Mouse (Mus musculus) kidney, embryonic 14.5 days (tissue): ENCODE data around the gene Col5a1. TPM values are rescaled to one million over a fixed set of nuclear protein-coding genes. Genes with fewer than 3 reads are reported as not detected.

Experiments used
- ATAC-seq: fragments of 200-750 bp; cut with Nextera tagmentation; 2 replicates; pipeline ENCODE4 v1.8.0; 2017; ENCODE audit warnings: moderate number of reproducible peaks, mild to moderate bottlenecking, moderate TSS enrichment, moderate library complexity; ENCODE audit not compliant: low FRiP score, low TSS enrichment
- H3K27ac ChIP-seq: fragments of 300-500 bp; sonication (generic); 2 replicates; pipeline ENCODE4 v1.5.1; 2014; ENCODE audit warnings: low read depth, mild to moderate bottlenecking, low read length, moderate library complexity, mixed read lengths
- H3K27me3 ChIP-seq: fragments of 300-500 bp; sonication (generic); 2 replicates; pipeline ENCODE4 v1.6.1; 2014; ENCODE audit warnings: mild to moderate bottlenecking, low read length; ENCODE audit not compliant: control insufficient read depth, insufficient read depth
- H3K36me3 ChIP-seq: fragments of 300-500 bp; sonication (generic); 2 replicates; pipeline ENCODE4 v1.6.1; 2014; ENCODE audit warnings: low read length, mixed read lengths; ENCODE audit not compliant: control insufficient read depth, insufficient read depth
- H3K4me1 ChIP-seq: fragments of 300-500 bp; sonication (generic); 2 replicates; pipeline ENCODE4 v1.6.1; 2014; ENCODE audit warnings: low read length, mixed read lengths; ENCODE audit not compliant: control insufficient read depth, insufficient read depth
- H3K4me2 ChIP-seq: fragments of 300-500 bp; sonication (generic); replicated peaks from 2 replicates; pipeline ENCODE4 v1.6.1; 2014; ENCODE audit warnings: low read depth, mild to moderate bottlenecking, low read length
- H3K4me3 ChIP-seq: fragments of 300-500 bp; sonication (generic); 2 replicates; pipeline ENCODE4 v1.5.1; 2014; ENCODE audit warnings: mild to moderate bottlenecking, low read length
- H3K9ac ChIP-seq: fragments of 300-500 bp; sonication (generic); 2 replicates; pipeline ENCODE4 v1.6.1; 2014; ENCODE audit warnings: low read depth, mild to moderate bottlenecking, low read length, moderate library complexity
- H3K9me3 ChIP-seq: fragments of 300-500 bp; sonication (generic); 2 replicates; pipeline ENCODE4 v1.6.1; 2016; ENCODE audit warnings: low read length; ENCODE audit not compliant: control insufficient read depth
- WGBS: fragments of 180-500 bp; shearing (Covaris S2); extraction: QIAGEN DNeasy Blood & Tissue Kit; methylation state at CpG from one replicate; pipeline ENCODE4 v1.1.7; 2014; 5-methylcytosine and 5-hydroxymethylcytosine counted together
- polyA plus RNA-seq: library from polyadenylated mRNA; unstranded; fragments of >200 nt; fragmentation: Nextera tagmentation; extraction: Ambion mirVana; gene quantifications from 2 replicates; pipeline ENCODE4 v1.2.1, GENCODE M21; 2014

The Col5a1 gene
- polyA plus RNA-seq, 1 experiment from 2014 or later, result 42.3 TPM

DNA sequence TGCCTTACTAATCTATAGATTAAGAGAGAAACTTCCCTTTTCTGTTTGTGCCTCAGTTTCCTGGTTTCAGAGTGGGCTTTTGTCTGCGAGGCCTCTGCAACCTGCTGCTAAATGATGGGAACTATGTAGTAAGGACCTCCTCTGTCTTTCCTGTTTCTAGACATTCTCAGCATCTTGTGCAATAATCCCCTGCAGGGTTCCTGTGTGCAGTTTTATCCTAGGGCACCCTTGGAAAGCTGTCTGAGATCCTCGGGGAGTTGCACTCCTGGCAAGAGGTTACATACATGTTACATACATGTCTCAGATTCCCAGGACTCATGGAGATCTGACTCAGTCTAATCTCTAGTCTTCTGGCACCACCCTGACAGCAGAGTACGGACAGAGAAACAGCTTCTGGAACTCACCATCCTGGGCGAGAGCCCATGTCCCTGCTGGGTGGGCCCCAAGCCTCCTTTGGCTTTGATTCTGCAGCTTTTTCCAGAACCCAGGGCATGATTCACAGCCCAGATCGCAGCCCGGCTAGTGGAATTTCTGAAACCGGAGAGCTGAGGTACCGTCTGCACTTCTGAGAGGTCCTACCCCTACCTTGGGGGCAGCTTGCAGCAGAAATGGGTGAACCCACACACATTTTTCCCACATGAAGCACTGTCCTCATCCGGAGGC, 24.5 kb upstream of the Col5a1 start:
- Histone ChIP-seq H3K4me3 (no peak overlapping the region), H3K9ac (no peak overlapping the region), H3K4me1 (peaks cover 9% of the 10 kb centered on the region), H3K27me3 (no peaks in the 10 kb centered on the region), H3K36me3 (no peaks in the 10 kb centered on the region), H3K27ac (no peak overlapping the region), H3K9me3 (no peaks in the 10 kb centered on the region), H3K4me2 (no peak overlapping the region)
- ATAC-seq, result no peak
- WGBS, result 83% methylated on average over 9 of the region's 9 CpGs

- no peaks in the 10 kb centered on the region for H3K4me1 ChIP-seq
- 54% methylated on average over 18 of the region's 18 CpGs for WGBS
- no peak overlapping the region for H3K4me3 ChIP-seq
- ATAC-seq, result no peak
- no peaks in the 10 kb centered on the region for H3K9me3 ChIP-seq
- H3K27ac ChIP-seq, result no peak overlapping the region
- no peaks in the 10 kb centered on the region for H3K27me3 ChIP-seq
- no peaks in the 10 kb centered on the region for H3K36me3 ChIP-seq
- H3K9ac ChIP-seq, result no peak overlapping the region
- H3K4me2 ChIP-seq, result no peak overlapping the region
Observed at GRCm38 (mm10) chr2:27864491-27865365, 21.5 kb upstream of the Col5a1 start.

- 93% methylated on average over 1 of the region's 1 CpGs for WGBS
- no peaks in the 10 kb centered on the region for H3K4me1 ChIP-seq
- no peak overlapping the region for H3K4me2 ChIP-seq
- no peaks in the 10 kb centered on the region for H3K27me3 ChIP-seq
- H3K9me3 ChIP-seq, result no peaks in the 10 kb centered on the region
- H3K4me3 ChIP-seq, result no peak overlapping the region
- ATAC-seq, result no peak
- H3K36me3 ChIP-seq, result no peaks in the 10 kb centered on the region
- no peak overlapping the region for H3K9ac ChIP-seq
- H3K27ac ChIP-seq, result no peak overlapping the region
Observed at GRCm38 (mm10) chr2:27870586-27870985, 15.6 kb upstream of the Col5a1 start.

GRCm38 (mm10) chr2:27871056-27871455, 15.2 kb upstream of the Col5a1 start:
- Histone ChIP-seq H3K27me3 (no peaks in the 10 kb centered on the region), H3K4me2 (no peak overlapping the region), H3K4me3 (no peak overlapping the region), H3K4me1 (no peaks in the 10 kb centered on the region), H3K9me3 (no peaks in the 10 kb centered on the region), H3K9ac (no peak overlapping the region), H3K27ac (no peak overlapping the region), H3K36me3 (no peaks in the 10 kb centered on the region)
- 74% methylated on average over 4 of the region's 4 CpGs for WGBS
- no peak for ATAC-seq

DNA sequence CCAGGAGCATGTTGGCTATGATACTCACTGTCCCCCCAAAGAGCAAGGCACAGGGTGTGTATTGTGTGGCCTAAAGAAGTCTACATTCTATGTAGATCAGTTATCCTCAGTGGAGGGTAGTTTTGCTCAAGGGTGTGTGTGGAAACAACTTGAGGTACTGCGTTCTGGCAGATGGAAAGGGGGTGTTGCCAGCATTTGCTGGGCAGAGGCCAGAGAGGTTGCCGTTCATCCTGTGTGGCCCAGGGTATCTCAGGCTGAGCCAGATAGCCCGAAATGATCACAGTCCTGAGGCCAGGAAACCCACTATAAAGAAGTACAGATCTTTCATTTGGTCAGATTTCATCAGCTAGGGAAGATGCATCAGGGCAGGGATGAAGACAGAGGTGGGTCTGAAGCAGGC, 13.9 kb upstream of the Col5a1 start:
- no peak overlapping the region for H3K9ac ChIP-seq
- no peaks in the 10 kb centered on the region for H3K27me3 ChIP-seq
- WGBS, result 76% methylated on average over 3 of the region's 3 CpGs
- H3K4me3 ChIP-seq, result no peak overlapping the region
- H3K4me1 ChIP-seq, result no peaks in the 10 kb centered on the region
- H3K4me2 ChIP-seq, result no peak overlapping the region
- no peak overlapping the region for H3K27ac ChIP-seq
- no peak for ATAC-seq
- no peaks in the 10 kb centered on the region for H3K9me3 ChIP-seq
- no peaks in the 10 kb centered on the region for H3K36me3 ChIP-seq

DNA sequence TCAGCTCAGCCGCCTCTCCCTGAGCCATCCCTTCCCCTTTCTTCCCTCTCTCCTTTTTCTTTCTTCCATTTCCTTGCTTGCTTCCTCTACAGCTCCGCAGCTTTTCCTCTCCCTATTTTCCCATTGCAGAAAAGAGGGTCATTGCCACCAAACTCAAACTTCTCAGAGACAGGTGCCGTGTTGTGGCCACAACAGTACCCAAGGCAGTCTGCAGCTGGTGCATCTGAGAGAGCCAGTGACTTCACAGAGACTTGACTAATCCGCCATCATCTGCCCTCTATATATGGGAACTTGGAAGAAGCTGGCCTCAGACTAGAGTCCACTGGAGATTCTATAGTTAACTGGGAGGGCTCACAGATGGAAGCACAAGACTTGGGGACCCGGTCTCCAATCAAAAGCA, 13.2 kb upstream of the Col5a1 start:
- Histone ChIP-seq H3K4me3 (no peak overlapping the region), H3K9ac (no peak overlapping the region), H3K9me3 (no peaks in the 10 kb centered on the region), H3K36me3 (no peaks in the 10 kb centered on the region), H3K4me2 (no peak overlapping the region), H3K27ac (no peak overlapping the region), H3K4me1 (no peaks in the 10 kb centered on the region), H3K27me3 (no peaks in the 10 kb centered on the region)
- WGBS, result 76% methylated on average over 5 of the region's 5 CpGs
- no peak for ATAC-seq

DNA sequence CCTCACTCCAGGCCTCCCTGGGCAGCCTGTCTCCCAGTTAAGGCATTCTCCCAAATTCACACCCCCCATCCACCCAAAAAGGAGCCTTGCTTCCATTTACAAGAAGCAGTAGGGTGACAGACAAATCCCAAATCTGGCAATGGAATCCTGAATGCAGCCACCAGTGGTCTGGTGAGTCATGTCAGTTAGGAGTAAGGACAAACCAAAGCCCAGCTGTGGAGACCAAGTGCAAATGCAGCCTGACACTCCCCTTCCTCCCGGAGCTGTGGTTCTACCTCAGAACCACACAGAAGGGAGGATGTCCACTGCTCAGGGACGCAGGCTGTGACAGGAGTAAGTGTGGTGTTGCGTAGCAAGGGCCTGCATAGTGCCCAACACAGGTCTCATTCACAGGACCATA, 11.6 kb upstream of the Col5a1 start:
- ATAC-seq, result no peak
- WGBS, result 66% methylated on average over 3 of the region's 3 CpGs
- H3K4me2 ChIP-seq, result no peak overlapping the region
- no peaks in the 10 kb centered on the region for H3K27me3 ChIP-seq
- no peak overlapping the region for H3K27ac ChIP-seq
- no peaks in the 10 kb centered on the region for H3K36me3 ChIP-seq
- no peak overlapping the region for H3K9ac ChIP-seq
- H3K9me3 ChIP-seq, result no peaks in the 10 kb centered on the region
- no peak overlapping the region for H3K4me3 ChIP-seq
- H3K4me1 ChIP-seq, result no peaks in the 10 kb centered on the region

DNA sequence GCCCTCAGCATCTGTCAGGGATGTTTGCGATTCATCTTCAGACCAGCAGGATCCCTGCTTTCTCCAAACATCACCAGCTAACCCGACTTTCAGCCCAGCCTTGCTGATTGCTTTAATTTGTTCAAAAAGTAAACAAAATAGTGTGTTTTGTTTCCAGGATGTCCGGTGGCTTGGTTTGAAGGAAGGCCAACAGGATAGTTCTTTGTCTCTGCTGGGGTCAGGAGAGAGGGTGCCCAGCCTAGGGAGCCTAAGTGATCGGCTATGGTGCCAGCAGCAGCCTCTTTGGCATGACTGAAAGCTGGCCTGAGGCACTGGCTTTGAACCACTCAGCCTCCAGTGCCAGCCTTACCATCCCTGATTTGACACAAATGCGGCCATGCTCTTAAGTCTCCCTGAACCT, 11.0 kb upstream of the Col5a1 start:
- no peak for ATAC-seq
- Histone ChIP-seq H3K27ac (no peak overlapping the region), H3K4me1 (no peaks in the 10 kb centered on the region), H3K27me3 (no peaks in the 10 kb centered on the region), H3K4me3 (no peak overlapping the region), H3K9ac (no peak overlapping the region), H3K36me3 (no peaks in the 10 kb centered on the region), H3K4me2 (no peak overlapping the region), H3K9me3 (no peaks in the 10 kb centered on the region)
- WGBS, result 68% methylated on average over 5 of the region's 5 CpGs

GRCm38 (mm10) chr2:27875786-27876185, 10.4 kb upstream of the Col5a1 start:
- no peaks in the 10 kb centered on the region for H3K27me3 ChIP-seq
- H3K36me3 ChIP-seq, result no peaks in the 10 kb centered on the region
- H3K9ac ChIP-seq, result no peak overlapping the region
- WGBS, result 82% methylated on average over 5 of the region's 5 CpGs
- no peaks in the 10 kb centered on the region for H3K9me3 ChIP-seq
- ATAC-seq, result no peak
- H3K4me2 ChIP-seq, result no peak overlapping the region
- no peak overlapping the region for H3K27ac ChIP-seq
- H3K4me3 ChIP-seq, result no peak overlapping the region
- H3K4me1 ChIP-seq, result no peaks in the 10 kb centered on the region
